Mouse (Mus musculus) liver (tissue): ENCODE measurements around the gene Gm49340.
A peak's percentile ranks its signal among the peaks of the same experiment; 100 is the strongest.
"Not testable (repeated sequence)": the region's sequence is repeated elsewhere in the genome, so short reads cannot be mapped to it uniquely, and the experiment has no call there.

Experiments
- DNase-seq: peaks from one replicate; pipeline ENCODE4 v3.0.0-alpha.2; 2020; ENCODE audit warnings: mixed read lengths

The Gm49340 gene

DNA sequence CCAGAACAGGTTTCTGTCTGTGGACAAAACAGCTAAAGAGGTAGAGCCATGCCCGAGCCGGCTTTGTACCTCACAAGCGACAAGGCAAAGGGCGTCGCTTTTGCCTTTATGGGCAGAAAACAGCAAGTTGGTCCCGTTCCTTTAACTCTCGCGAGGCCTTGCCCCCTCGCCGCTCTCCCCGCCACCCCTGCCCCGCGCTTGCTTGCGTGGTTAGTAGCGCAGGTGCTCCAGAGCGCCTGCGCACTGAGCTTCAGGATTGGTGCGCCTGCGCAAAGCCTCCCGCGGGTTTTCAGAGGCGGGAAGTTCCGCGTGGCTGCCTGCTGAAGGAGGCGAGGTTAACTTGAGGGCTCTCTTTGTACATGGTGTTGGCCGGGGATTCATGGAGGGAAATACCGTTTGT lies at the start of gene Gm49340, which contains the start of the genes Aspa and Spata22:
Gm49340 (plus strand) TSS at position 300 of the 400 bp plus-strand sequence.
Aspa (minus strand) TSS at position 155 of the 400 bp plus-strand sequence.
Spata22 (plus strand) TSS at position 300 of the 400 bp plus-strand sequence.
- DNase-seq, result no peak

DNA sequence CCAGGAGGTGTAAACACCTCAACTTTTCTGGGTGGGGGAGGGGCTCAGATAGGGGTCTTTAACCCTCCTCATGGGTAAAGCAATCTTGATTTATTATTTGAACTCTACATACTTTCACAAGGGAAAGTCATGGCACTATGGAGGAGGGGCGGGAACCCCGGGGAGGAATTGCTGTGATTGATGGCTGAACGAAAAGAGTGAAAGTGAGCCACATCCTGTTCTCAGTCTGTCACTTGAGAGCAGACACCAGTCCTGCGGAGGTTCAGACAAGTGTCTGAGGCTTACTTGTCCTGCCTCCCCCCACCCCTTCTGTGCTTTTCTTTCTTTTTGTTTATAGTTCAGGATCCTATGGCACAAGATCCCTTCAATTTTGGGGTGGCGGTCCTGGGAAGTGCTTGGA lies 48.8 kb upstream of the Gm49340 start:
- DNase-seq, result no peak

DNA sequence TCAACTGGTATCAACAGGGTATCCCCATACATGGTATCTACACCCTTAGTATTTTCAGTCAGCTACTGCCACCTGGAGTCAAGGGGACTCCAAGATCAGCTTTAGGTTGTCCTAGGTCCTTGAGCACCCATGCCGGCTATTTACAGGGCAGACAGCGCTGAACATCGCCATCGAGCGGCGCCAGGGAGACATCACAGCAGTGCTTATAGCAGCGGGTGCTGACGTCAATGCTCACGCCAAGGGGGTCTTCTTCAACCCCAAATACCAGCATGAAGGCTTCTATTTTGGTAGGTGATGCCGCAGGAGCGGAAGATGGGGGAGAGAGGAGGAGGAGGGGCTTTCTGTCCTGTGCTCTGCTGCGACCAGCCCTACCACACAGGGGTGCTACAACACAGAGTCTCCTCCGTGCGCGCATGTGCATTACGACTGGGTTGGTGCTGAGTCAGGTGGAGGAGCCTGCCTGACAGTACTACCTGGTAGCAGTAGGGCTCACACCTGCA lies 48.0 kb upstream of the Gm49340 start:
- peak; percentile 42 for DNase-seq

DNA sequence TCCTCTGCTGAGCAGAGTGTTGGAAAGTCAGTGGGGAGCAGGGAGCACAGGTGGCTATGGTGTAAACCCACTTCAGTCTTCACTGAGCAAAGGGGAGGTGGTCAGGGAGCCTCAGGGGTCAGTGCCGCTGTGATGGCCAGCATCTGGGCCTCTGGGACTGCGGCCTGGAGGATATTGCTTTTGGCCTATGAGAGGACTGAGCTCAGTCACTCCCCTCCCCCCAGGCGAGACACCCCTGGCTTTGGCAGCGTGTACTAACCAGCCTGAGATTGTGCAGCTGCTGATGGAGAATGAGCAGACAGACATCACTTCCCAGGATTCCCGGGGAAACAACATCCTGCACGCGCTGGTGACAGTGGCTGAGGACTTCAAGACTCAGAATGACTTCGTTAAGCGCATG lies 46.2 kb upstream of the Gm49340 start:
- DNase-seq, result no peak

DNA sequence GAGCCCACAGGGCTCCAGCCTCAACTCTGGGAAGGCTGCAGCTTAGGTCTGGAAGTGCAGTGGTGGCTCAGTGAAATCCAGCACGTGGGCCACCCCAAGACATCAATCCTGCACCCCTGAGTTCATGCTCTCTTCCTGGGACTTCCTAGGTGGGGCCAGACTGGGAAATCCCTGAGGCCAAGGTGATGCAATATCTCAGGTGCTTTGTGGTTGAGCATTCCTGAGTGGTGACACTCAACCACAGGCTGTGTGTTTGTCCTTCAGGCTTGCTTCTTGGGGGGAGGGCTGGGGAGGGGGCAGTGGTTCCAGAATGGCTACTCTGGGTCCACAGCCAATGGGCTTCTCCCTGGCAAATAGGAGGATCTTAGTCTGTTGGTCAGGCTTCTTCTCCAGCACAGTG lies 45.6 kb upstream of the Gm49340 start:
- DNase-seq, result no peak

DNA sequence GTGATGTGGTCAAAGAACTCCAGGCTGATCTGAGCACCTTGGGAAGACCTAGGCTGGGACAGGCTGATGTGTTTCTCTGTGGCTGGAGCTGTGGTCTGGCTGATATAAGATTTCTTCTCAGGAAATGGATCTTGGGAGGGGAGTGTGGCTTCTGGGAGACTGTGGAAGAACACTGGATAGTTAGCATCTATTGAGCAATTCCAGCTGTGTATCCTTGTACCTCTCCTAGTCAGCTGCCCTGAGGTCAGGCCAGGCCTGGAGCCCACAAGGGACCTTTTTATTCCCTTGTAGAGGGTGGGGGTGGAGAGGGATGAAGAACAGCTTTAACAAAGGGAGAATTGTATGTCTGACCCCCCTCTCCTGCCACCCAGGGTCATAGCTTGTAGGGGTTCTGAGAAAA lies 45.2 kb upstream of the Gm49340 start:
- no peak for DNase-seq

DNA sequence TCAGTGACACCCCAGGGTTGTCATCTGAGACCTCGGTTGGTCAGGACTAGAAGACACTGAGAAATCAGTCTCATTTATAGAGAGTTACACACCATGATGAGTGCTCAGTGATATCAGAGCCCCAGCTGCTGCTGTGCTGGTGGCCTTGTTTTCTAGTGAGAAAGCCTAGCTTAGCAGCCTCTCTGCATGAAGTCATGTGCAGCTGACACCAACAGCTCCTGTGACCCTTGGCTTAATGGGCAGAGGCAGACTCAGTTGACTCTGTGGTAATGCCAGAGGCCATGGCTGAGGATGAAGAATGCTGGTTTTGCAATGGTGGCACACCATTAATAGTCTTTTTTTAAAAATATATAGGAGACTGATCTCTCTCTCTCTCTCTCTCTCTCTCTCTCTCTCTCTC lies 39.9 kb upstream of the Gm49340 start:
- DNase-seq, result no peak

DNA sequence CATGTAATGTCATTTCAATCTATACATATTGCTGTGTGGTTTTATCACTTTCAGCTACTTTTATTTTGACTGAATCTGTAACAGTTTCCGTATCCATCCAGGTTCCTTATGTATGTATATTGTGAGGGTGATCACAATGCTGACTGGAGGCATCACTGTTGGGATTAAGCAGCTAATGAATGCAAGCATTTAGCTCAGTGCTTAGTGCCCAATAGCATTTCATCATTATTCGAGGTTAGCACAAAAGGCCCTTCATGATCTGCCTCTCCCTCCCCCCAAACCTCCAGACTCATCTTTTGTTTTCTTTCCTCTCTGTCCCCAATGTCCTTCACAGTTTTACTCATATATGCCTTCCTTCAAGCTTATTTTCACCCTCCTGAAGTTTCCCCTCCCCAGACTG lies 26.4 kb upstream of the Gm49340 start:
- no peak for DNase-seq

DNA sequence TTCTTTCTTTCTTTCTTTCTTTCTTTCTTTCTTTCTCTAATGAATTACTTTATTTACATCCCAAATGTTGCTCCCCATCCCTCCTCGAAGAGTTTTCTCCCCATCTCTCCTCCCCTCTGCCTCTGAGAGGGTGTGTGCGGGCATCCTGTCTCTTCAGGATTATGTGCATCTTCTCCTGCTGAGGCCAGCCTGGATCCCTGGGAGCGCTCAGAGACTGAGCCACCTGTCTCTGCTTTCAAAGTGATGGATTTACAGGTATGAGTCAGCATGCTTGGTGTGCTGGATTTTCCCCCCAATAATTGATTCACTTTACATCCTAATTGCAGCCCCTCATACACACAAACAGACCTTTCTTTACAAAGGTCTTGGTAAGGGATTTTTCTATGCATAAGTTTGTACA lies 13.6 kb upstream of the Gm49340 start:
- no peak for DNase-seq

DNA sequence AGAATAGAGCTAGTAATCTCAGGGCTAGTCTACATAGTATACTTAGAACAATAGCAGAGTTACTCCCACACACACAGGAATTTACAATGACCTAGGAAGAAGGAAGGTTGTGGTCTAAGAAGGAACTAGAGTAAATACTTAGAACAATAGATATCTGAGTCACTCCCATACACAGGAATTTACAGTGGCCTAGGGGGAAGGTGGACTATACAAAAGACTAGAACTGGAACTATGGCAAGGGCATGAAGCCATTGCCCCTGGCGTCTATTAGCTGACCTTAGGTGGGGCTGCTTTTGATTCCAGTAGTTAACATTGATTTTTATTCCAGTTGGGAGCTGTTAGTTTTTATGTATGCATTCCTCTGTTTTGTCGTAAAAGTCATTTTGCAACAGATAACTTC lies 11.0 kb upstream of the Gm49340 start:
- DNase-seq, result not testable (repeated sequence)

DNA sequence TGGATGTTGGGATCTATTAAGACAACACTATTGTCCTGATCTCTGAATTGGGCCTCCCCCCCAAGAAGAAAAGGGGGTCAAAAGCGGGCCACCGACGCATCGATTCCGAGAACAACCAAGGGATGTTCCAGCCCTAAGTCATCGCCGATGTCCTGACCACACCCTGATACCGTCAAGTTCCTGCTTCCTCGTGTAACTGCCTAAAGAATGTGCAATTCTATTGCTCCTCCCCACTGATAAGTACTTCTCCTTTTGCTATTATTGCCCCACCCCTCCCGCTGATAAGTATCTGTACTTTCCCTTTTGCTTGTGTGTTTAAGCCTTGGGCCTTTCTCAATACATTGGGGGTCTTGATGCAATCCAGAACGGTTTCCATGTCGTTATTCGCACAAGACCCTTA lies 8.5 kb upstream of the Gm49340 start:
- not testable (repeated sequence) for DNase-seq

DNA sequence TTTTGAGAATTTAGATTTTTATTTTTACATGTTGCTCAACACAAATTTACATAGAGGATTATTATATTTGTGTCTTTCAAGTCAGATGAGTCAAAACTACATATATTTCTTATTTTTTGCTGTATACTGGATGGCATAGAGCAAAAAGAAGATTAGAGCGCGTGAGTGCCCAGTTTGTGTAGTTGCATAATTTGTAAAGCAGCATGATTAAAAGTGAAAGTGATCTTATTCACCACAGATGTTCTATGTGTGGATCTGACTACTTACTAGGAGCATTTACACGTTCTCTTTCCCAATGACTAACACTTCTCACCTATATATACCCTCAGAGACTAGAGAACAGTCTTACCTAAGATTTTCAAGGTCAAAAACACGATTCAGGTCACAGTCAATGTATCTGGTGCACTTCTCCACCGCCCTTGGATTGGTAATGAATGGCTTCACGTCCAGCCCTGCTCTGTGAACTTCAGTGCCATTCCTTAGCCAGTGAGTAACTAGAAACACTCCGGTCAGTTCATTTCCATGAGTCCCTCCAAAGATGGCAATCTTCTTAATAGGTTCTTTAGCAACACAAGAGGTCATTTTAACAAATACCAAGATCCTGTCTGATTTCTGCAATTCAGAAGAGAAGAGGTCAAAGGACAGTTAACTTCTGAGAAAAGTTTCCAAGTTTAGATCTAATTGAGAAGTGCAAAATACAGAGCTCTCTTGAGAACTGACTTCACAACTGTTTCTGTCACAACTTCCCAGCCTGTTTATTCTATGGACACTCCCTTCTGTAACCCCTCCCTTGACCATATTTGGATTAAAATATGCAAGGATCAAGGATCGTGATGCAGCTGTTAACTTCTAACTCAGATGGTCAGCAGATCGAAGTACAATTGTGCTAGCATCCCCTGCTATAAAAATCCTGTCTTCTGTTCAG lies 5.4 kb upstream of the Gm49340 start:
- DNase-seq, result no peak

DNA sequence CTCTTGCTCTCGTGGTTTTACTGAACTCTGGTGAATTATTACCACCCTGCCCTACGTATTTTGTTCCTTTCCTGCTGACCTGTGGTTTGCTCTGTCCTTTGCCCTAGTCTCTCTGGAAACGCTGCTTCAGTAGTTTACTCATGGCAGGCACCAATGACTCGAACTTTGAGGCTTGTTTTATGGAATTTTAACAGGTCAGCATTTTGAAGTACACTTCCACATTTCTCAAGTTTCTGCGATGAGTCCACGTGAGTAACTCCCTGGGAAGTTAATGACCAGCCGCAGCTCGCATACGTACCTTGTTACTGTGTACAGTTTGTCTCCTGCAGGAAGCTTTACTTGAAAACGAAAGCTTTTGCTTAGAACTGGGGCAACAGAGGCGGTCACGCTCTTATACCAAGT lies 3.1 kb upstream of the Gm49340 start:
- DNase-seq, result peak; percentile 6

DNA sequence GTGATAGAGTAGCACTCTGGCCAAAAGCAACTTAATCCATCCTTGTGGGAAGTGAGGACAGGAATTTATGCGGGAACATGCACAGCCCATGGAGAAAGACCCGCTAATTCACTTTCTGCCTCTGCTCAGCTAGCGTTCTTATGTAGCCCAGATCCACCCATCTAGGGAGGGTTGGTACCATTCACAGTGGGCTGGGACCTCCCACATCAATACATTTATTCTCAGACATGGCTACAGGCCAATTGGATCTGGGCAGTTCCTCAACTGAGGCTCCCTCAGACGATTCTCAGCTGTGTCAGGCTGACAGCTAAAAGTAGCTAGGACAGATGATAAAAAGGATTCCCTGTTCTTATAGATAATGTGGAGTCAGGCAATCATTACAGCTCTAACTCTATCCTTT lies 2.2 kb upstream of the Gm49340 start:
- no peak for DNase-seq

DNA sequence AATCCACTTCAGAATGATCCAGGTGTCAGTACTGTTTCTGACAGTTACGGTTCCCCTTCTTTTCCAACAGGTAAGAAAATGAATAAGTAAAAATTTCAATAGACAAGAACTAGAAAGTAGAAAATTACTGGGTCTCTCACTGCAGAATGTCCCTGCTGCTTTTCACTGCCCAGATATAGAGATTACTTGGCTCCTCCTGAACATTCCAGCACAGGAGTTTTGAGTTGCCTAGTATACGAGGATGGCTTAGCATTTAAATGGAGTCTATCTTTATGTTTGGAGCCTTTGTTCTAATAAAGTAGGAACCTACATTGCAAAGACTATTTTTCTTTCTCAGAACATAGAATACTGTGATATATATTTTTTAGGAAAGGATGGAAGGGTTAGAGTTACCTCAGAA lies 3.8 kb downstream of the Gm49340 start:
- DNase-seq, result no peak

DNA sequence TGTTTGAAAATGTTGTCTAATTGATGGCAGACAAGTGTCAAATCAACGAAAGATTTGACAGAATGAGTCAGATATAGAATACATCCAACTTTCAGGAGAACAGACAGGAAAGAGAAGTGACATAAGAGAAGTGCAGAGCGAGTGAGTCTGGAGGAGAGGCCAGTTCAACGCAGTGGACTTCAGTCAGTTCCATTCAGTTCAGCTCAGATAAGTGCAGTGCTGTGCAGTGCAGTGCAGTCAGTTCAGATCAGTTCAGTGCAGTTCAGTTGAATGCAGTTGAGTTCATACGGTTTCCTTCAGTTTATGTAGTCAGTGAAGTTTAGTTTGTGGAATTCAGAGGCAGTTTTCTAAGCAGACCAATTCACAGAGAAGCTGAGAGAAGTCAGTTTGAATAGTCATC lies 7.4 kb downstream of the Gm49340 start:
- DNase-seq, result no peak

DNA sequence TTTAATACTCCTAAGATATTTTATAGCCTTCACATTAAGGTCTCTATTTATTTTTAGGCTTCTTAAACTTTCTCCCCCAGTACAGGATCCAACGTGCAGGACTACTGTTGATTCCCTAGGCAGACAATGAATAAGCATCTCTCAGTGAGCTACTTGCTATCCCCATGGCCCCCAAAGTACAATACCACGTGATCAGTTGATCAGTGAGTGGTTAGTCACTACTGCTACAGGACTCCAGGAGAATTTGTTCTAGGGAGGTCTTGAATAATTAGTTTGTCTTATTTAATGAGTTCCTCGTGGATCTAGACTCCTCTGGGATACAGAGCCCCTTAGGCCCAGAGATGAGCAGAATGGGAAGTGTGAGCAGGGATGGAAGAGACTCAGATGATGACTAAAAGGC lies 20.9 kb downstream of the Gm49340 start, which contains the start of gene Olfr20:
Olfr20 (plus strand) TSS at position 301 of the 400 bp plus-strand sequence.
- no peak for DNase-seq

DNA sequence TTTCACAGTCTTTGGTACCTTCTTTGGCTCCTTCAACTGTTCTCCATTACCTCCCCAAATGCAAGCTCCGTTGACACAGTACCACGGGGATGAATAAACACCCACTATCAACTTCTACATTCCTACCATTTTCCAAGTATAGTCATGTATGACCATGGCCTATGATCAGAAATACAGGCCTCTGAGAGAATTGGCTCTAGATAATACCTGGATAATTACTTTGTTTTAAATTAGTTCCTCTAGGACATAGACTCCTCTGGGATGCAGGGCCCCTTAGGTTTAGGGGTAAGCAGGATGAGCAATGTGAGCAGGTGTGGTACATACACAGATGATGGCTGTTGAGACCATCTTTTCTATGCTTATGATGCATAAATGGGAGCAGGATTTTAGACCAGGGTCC lies 41.4 kb downstream of the Gm49340 start, which contains the start of gene Olfr376:
Olfr376 (plus strand) TSS at position 301 of the 400 bp plus-strand sequence.
- DNase-seq, result no peak

DNA sequence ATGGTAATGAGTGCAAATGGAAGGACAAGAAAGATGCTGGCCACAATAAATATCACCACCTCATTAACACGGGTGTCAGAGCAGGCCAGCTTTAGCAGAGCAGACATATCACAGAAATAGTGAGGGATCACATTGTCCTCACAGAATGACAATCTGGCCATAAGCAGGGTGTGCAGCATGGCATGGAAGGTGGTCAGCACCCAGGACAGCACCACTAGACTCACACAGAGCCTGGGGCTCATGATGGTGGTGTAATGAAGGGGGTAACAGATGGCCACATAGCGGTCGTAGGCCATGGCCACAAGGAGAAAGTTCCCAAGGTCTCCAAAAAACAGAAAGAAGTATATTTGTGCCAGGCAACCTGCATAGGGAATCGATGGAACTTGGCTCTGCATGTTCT lies 65.8 kb downstream of the Gm49340 start:
- no peak for DNase-seq

DNA sequence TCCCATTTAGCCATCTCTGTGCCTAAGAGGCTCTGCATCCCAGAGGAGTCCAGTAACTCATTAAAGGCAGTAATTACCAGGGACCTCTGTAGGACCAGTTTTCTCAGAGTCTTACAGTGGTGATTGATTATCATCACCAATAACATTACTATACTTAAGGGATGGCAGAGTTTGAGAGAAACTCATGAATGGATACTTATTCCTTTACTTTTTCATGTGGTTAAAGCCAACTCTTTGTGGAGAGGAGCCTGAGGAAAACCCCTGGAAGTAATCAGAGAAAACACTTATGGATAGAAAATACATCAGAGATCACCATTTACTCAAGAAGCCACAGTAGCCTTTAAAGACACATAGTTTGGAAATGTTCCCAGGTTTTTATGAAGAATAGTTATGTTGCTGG lies 70.0 kb downstream of the Gm49340 start, which contains the start of gene Olfr1:
Olfr1 (minus strand) TSS at position 101 of the 400 bp plus-strand sequence.
- DNase-seq, result no peak
